Mouse (Mus musculus) intestine, embryonic 14.5 days (tissue): ENCODE data around the gene Gadl1. TPM values are rescaled to one million over a fixed set of nuclear protein-coding genes. Genes with fewer than 3 reads are reported as not detected.

Experiments used
- ATAC-seq: fragments of 200-750 bp; cut with Nextera tagmentation; replicated peaks from 2 replicates; pipeline ENCODE4 v1.8.0; 2017; ENCODE audit warnings: low read depth, moderate number of reproducible peaks, moderate TSS enrichment, moderate library complexity; ENCODE audit not compliant: low FRiP score, low TSS enrichment
- DNase-seq: peaks from one replicate; pipeline ENCODE4 v3.0.0-alpha.2; 2018; ENCODE audit warnings: low spot score
- H3K27ac ChIP-seq: fragments of 300-500 bp; sonication (generic); 2 replicates; pipeline ENCODE4 v1.5.1; 2014; ENCODE audit warnings: low read depth, mild to moderate bottlenecking, control low read depth
- H3K27me3 ChIP-seq: fragments of 300-500 bp; sonication (generic); replicated peaks from 2 replicates; pipeline ENCODE4 v1.6.1; 2014; ENCODE audit warnings: low read length, control low read depth; ENCODE audit not compliant: control insufficient read depth, insufficient read depth
- H3K36me3 ChIP-seq: fragments of 300-500 bp; sonication (generic); 2 replicates; pipeline ENCODE4 v1.6.1; 2014; ENCODE audit warnings: low read length, control low read depth; ENCODE audit not compliant: control insufficient read depth, insufficient read depth
- H3K4me1 ChIP-seq: fragments of 300-500 bp; sonication (generic); replicated peaks from 2 replicates; pipeline ENCODE4 v1.6.1; 2014; ENCODE audit warnings: low read length, control low read depth, mixed read lengths; ENCODE audit not compliant: control insufficient read depth, insufficient read depth
- H3K4me2 ChIP-seq: fragments of 300-500 bp; sonication (generic); 2 replicates; pipeline ENCODE4 v1.6.1; 2014; ENCODE audit warnings: low read length
- H3K4me3 ChIP-seq: fragments of 300-500 bp; sonication (generic); 2 replicates; pipeline ENCODE4 v1.5.1; 2014; ENCODE audit warnings: low read depth, low read length, control low read depth, mixed read lengths
- H3K9ac ChIP-seq: fragments of 300-500 bp; sonication (generic); 2 replicates; pipeline ENCODE4 v1.6.1; 2014; ENCODE audit warnings: mild to moderate bottlenecking, low read length
- H3K9me3 ChIP-seq: fragments of 300-500 bp; sonication (generic); 2 replicates; pipeline ENCODE4 v1.6.1; 2016; ENCODE audit warnings: low read length, control low read depth; ENCODE audit not compliant: control insufficient read depth
- WGBS: fragments of 180-500 bp; shearing (Covaris S2); extraction: QIAGEN DNeasy Blood & Tissue Kit; methylation state at CpG from one replicate; pipeline ENCODE4 v1.1.7; 2014; 5-methylcytosine and 5-hydroxymethylcytosine counted together
- polyA plus RNA-seq: library from polyadenylated mRNA; unstranded; fragments of >200 nt; fragmentation: Nextera tagmentation; extraction: Ambion mirVana; gene quantifications from 2 replicates; pipeline ENCODE4 v1.2.1, GENCODE M21; 2014

The Gadl1 gene
- polyA plus RNA-seq, 1 experiment from 2014 or later = 0.38 TPM

GRCm38 (mm10) chr9:116104770-116105169, 195.5 kb downstream of the Gadl1 start:
- Histone ChIP-seq H3K9me3 (no peaks in the 10 kb centered on the region), H3K27ac (no peak overlapping the region), H3K4me3 (no peak overlapping the region), H3K27me3 (no peaks in the 10 kb centered on the region), H3K9ac (no peak overlapping the region), H3K36me3 (peaks cover 87% of the 10 kb centered on the region), H3K4me2 (no peak overlapping the region), H3K4me1 (peaks cover 4% of the 10 kb centered on the region)
- WGBS = 96% methylated on average over 17 of the region's 17 CpGs
- DNase-seq (no peak), ATAC-seq (no peak)

DNA sequence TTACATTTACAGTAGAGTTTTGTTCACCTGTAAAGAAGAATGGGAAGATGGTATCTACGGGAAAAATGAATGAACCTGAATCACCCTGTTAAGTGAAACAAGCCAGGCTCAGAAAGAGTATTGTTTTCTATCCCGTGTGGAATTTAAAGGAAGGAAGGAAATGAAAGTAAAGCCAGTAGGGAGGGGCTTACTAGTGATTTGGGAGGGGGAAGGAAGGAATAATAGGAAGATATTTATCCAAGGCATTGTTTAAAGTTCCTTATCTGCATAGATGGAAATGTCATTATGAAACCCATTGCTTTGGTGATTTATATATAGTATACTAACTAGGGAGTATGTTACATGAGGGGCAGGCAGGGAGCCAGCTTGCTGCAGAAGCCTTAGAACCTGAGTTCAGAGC, 199.5 kb downstream of the Gadl1 start:
- Histone ChIP-seq H3K9me3 (no peaks in the 10 kb centered on the region), H3K4me3 (no peak overlapping the region), H3K9ac (no peak overlapping the region), H3K27me3 (no peaks in the 10 kb centered on the region), H3K4me1 (no peaks in the 10 kb centered on the region), H3K27ac (no peak overlapping the region), H3K36me3 (peaks cover 75% of the 10 kb centered on the region), H3K4me2 (no peak overlapping the region)
- WGBS = 85% methylated on average over 2 of the region's 2 CpGs
- ATAC-seq (no peak), DNase-seq (no peak)

GRCm38 (mm10) chr9:116111149-116111970, 202.1 kb downstream of the Gadl1 start:
- Histone ChIP-seq H3K9me3 (no peaks in the 10 kb centered on the region), H3K4me2 (no peak overlapping the region), H3K36me3 (peaks cover 66% of the 10 kb centered on the region), H3K4me3 (no peak overlapping the region), H3K27me3 (no peaks in the 10 kb centered on the region), H3K9ac (no peak overlapping the region), H3K27ac (no peak overlapping the region), H3K4me1 (peaks cover 7% of the 10 kb centered on the region; the same call in 1 of the 2 replicates)
- ATAC-seq = no peak
- WGBS = 83% methylated on average over 9 of the region's 9 CpGs
- no peak for DNase-seq

GRCm38 (mm10) chr9:116114339-116114738, 205.1 kb downstream of the Gadl1 start:
- no peak overlapping the region for H3K4me3 ChIP-seq
- ATAC-seq = no peak
- H3K27ac ChIP-seq = no peak overlapping the region; the same call in 1 of the 2 replicates
- H3K9me3 ChIP-seq = no peaks in the 10 kb centered on the region
- no peaks in the 10 kb centered on the region for H3K27me3 ChIP-seq
- H3K36me3 ChIP-seq = peaks cover 62% of the 10 kb centered on the region
- no peak overlapping the region for H3K9ac ChIP-seq
- 31% methylated on average over 4 of the region's 4 CpGs for WGBS
- no peak for DNase-seq
- H3K4me2 ChIP-seq = no peak overlapping the region
- H3K4me1 ChIP-seq = peaks cover 7% of the 10 kb centered on the region; the same call in 1 of the 2 replicates

GRCm38 (mm10) chr9:116115875-116116274, 206.6 kb downstream of the Gadl1 start:
- Histone ChIP-seq H3K27ac (no peak overlapping the region), H3K9me3 (no peaks in the 10 kb centered on the region), H3K4me2 (no peak overlapping the region), H3K4me1 (peaks cover 7% of the 10 kb centered on the region; the same call in 1 of the 2 replicates), H3K36me3 (peaks cover 58% of the 10 kb centered on the region), H3K9ac (no peak overlapping the region), H3K4me3 (no peak overlapping the region), H3K27me3 (no peaks in the 10 kb centered on the region)
- DNase-seq (no peak), ATAC-seq (no peak)
- WGBS = 93% methylated on average over 7 of the region's 7 CpGs

DNA sequence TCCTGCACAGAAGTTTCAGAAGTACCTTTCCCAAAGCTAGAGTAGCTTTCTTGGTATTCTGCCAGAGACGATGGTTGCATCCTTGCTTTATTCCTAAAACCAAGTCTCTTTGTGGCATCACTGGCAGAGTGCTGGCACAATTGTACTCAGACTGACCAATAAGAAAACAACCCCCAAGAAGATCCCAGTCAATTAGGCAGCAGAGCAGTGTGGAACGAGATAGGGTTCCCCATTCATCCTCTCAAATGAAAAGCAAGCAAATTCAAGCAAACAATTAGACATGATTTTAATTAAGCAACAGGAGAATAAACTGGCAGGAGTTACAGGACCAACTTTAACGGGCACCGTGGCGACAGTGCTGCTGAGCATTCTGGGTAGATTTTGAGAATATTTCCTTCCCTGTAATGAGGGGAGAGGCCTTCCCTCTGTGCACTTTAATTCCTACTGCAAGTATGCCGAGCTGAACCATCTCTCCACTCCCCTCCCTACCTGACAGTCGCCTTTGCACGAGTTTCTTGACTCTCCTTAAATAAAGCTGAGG, 209.1 kb downstream of the Gadl1 start:
- Histone ChIP-seq H3K27ac (no peak overlapping the region), H3K4me2 (no peak overlapping the region), H3K27me3 (no peaks in the 10 kb centered on the region), H3K9ac (no peak overlapping the region), H3K36me3 (peaks cover 58% of the 10 kb centered on the region), H3K4me1 (peaks cover 26% of the 10 kb centered on the region), H3K9me3 (no peaks in the 10 kb centered on the region), H3K4me3 (no peak overlapping the region)
- WGBS = 83% methylated on average over 8 of the region's 8 CpGs
- ATAC-seq (no peak), DNase-seq (no peak)

- Histone ChIP-seq H3K36me3 (peaks cover 64% of the 10 kb centered on the region), H3K27ac (no peak overlapping the region), H3K9ac (no peak overlapping the region)
Measured at GRCm38 (mm10) chr9:116119990-116120389, 210.7 kb downstream of the Gadl1 start.

DNA sequence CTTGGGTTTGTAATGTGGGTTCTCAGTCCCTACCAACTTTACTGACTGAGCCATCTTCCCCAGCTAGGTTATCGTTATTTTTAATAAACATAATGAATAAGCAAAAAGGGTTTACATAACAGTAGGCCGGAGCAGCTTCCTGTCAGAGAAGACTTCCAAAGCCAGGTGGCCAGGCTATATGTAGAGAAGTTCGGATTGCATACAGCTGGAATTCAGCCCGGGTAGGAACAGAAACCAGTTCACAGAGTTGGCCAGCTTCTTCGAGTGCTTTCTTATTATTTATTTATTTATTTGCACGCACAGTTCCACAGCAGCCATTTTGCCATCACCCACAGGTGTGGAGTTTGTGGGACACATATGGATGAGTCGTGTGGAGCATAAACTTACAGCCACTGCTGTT, 212.2 kb downstream of the Gadl1 start:
- H3K27me3 ChIP-seq = no peaks in the 10 kb centered on the region
- no peaks in the 10 kb centered on the region for H3K9me3 ChIP-seq
- peaks cover 26% of the 10 kb centered on the region for H3K4me1 ChIP-seq
- H3K9ac ChIP-seq = no peak overlapping the region
- H3K4me2 ChIP-seq = no peak overlapping the region
- DNase-seq (no peak), ATAC-seq (no peak)
- H3K4me3 ChIP-seq = no peak overlapping the region
- peak overlapping the region; percentile 88; the same call in 1 of the 2 replicates for H3K27ac ChIP-seq
- peaks cover 68% of the 10 kb centered on the region for H3K36me3 ChIP-seq
- 69% methylated on average over 7 of the region's 7 CpGs for WGBS

More at GRCm38 (mm10) chr9:116119990-116120389, 210.7 kb downstream of the Gadl1 start:
- H3K4me3 ChIP-seq = no peak overlapping the region
- H3K9me3 ChIP-seq = no peaks in the 10 kb centered on the region
- ATAC-seq (no peak), DNase-seq (no peak)
- 74% methylated on average over 7 of the region's 7 CpGs for WGBS
- no peak overlapping the region for H3K4me2 ChIP-seq
- no peaks in the 10 kb centered on the region for H3K27me3 ChIP-seq
- peaks cover 26% of the 10 kb centered on the region for H3K4me1 ChIP-seq
